Mouse (Mus musculus) myocyte (in vitro differentiated cells): Measurements from ENCODE around the gene Itih3. TPM values are rescaled to one million over a fixed set of nuclear protein-coding genes. Genes with fewer than 3 reads are reported as not detected.
A peak's percentile ranks its signal among the peaks of the same experiment; 100 is the strongest.

Experiments
- H3K27me3 ChIP-seq: one replicate; pipeline ENCODE4 v1.6.1; 2011; ENCODE audit not compliant: control insufficient read depth, insufficient read depth, insufficient read length
- H3K36me3 ChIP-seq: one replicate; pipeline ENCODE4 v1.6.1; 2011; ENCODE audit not compliant: control insufficient read depth, insufficient read depth
- H3K4me2 ChIP-seq: one replicate; pipeline ENCODE4 v1.6.1; 2011; ENCODE audit warnings: low read depth, control low read depth
- H3K4me3 ChIP-seq: one replicate; pipeline ENCODE4 v1.5.1; 2011; ENCODE audit warnings: mild to moderate bottlenecking, control low read depth, moderate library complexity
- H3K79me2 ChIP-seq: one replicate; pipeline ENCODE4 v1.6.1; 2011; ENCODE audit not compliant: control insufficient read depth, insufficient read depth
- H3ac ChIP-seq: one replicate; pipeline ENCODE4 v1.6.1; 2011; ENCODE audit not compliant: control insufficient read depth, insufficient read length
- CEBPB ChIP-seq: IDR thresholded peaks from 2 replicates; pipeline ENCODE4 v1.6.1; 2011; ENCODE audit warnings: mild to moderate bottlenecking, moderate library complexity; ENCODE audit not compliant: poor library complexity, insufficient read depth, severe bottlenecking
- E2F4 ChIP-seq: IDR thresholded peaks from one replicate; pipeline ENCODE4 v1.6.1; 2011; ENCODE audit warnings: mild to moderate bottlenecking, control low read depth, moderate library complexity; ENCODE audit not compliant: insufficient read depth
- MAX ChIP-seq: IDR thresholded peaks from one replicate; pipeline ENCODE4 v1.6.1; 2011; ENCODE audit warnings: low read depth, mild to moderate bottlenecking, control low read depth
- MYOD1 ChIP-seq, 3 experiments: IDR thresholded peaks; one replicate each; pipeline ENCODE4 v1.6.1; 2011; ENCODE audit warnings: control low read depth in 2 of 3, low read depth in 2 of 3, mild to moderate bottlenecking in 2 of 3, moderate library complexity in 1 of 3; ENCODE audit not compliant: insufficient read length in 2 of 3, control insufficient read depth in 1 of 3
- MYOG ChIP-seq, 3 experiments: IDR thresholded peaks; one replicate each; pipeline ENCODE4 v1.6.1; 2011; ENCODE audit warnings: control low read depth in 2 of 3, low read depth in 2 of 3, mild to moderate bottlenecking in 2 of 3; ENCODE audit not compliant: insufficient read length in 2 of 3, control insufficient read depth in 1 of 3, insufficient read depth in 1 of 3
- POLR2A ChIP-seq: IDR thresholded peaks from one replicate; pipeline ENCODE4 v1.6.1; 2011; ENCODE audit warnings: low read depth, mild to moderate bottlenecking, control low read depth, moderate library complexity; ENCODE audit not compliant: insufficient read length
- POLR2AphosphoS2 ChIP-seq: IDR thresholded peaks from one replicate; pipeline ENCODE4 v1.6.1; 2011; ENCODE audit warnings: low read depth, control low read depth; ENCODE audit not compliant: insufficient read length
- REST ChIP-seq: IDR thresholded peaks from one replicate; pipeline ENCODE4 v1.6.1; 2011; ENCODE audit warnings: mild to moderate bottlenecking, control low read depth, moderate library complexity; ENCODE audit not compliant: insufficient read depth, insufficient read length
- SRF ChIP-seq: IDR thresholded peaks from one replicate; pipeline ENCODE4 v1.6.1; 2011; ENCODE audit warnings: low read depth; ENCODE audit not compliant: control insufficient read depth, insufficient read length
- TCF12 ChIP-seq: IDR thresholded peaks from one replicate; pipeline ENCODE4 v1.6.1; 2011; ENCODE audit warnings: mild to moderate bottlenecking, control low read depth; ENCODE audit not compliant: poor library complexity, insufficient read depth, severe bottlenecking
- TCF3 ChIP-seq: IDR thresholded peaks from one replicate; pipeline ENCODE4 v1.6.1; 2011; ENCODE audit warnings: low read depth, control low read depth; ENCODE audit not compliant: insufficient read length
- USF1 ChIP-seq: IDR thresholded peaks from one replicate; pipeline ENCODE4 v1.6.1; 2011; ENCODE audit warnings: low read depth, mild to moderate bottlenecking, control low read depth, moderate library complexity
- polyA plus RNA-seq: library from polyadenylated mRNA; unstranded; fragments of >200 nt; fragmentation: generic; extraction: Trizol; gene quantifications from one replicate; pipeline ENCODE4 v1.2.1, GENCODE M21; 2012; ENCODE audit warnings: missing spikeins

The Itih3 gene
- polyA plus RNA-seq, 1 experiment: 0.04 TPM

DNA sequence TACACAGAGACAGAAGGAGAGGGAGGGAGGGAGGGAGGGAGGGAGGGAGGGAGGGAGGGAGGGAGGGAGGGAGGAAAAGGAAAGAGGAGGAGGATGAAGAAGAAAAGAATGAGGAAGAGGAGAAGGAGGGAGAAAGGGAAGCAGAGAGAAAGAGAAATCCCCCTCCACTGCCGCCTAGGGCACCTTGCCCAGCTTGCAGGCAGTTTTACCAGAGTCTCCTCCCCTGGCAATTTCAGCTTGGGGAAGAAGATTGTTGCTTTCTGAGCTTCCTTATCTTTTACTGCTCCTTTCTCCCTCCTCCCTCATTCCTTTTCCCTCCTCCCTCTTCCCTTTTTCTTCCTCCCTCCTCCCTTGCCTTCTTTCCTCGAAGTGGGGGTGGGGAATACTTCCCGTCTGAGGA lies 20.5 kb downstream of the Itih3 start:
- Histone ChIP-seq H3K4me2 (no peak overlapping the region), H3K27me3 (no peaks in the 10 kb centered on the region), H3K4me3 (no peak overlapping the region), H3ac (no peak overlapping the region), H3K79me2 (no peaks in the 10 kb centered on the region), H3K36me3 (no peaks in the 10 kb centered on the region)
- TF ChIP-seq USF1 (no peak), REST (no peak), CEBPB (no peak), POLR2AphosphoS2 (no peak), MYOG (IDR thresholded peaks at IDR 0.05; ENCODE audit: control insufficient read depth in 1 of 3, insufficient read depth in 1 of 3, insufficient read length in 2 of 3, low read depth in 2 of 3) (no peak), MYOD1 (IDR thresholded peaks at IDR 0.05; ENCODE audit: control insufficient read depth in 1 of 3, insufficient read length in 2 of 3, low read depth in 2 of 3) (no peak)

DNA sequence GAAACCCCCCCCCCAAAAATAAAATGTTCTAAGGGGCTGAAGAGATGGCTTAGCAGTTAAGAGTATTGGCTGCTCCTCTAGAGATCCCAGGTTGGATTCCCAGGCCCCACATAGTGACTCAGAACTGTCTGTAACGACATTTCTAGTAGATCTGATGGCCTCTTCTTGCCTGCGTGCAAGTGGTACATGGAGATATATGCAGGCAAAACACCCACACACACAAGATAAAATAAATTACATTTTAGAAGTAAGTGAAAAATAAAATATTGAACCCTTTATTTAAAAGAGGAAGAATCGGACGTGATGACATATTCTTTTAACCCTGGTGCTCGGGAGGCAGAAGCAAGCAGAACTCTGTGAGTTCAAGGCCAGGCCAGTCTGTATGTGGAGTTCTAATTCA lies 20.9 kb downstream of the Itih3 start:
- no peak for TF ChIP-seq USF1
- Histone ChIP-seq H3K4me3 (no peak overlapping the region), H3K36me3 (no peaks in the 10 kb centered on the region)

DNA sequence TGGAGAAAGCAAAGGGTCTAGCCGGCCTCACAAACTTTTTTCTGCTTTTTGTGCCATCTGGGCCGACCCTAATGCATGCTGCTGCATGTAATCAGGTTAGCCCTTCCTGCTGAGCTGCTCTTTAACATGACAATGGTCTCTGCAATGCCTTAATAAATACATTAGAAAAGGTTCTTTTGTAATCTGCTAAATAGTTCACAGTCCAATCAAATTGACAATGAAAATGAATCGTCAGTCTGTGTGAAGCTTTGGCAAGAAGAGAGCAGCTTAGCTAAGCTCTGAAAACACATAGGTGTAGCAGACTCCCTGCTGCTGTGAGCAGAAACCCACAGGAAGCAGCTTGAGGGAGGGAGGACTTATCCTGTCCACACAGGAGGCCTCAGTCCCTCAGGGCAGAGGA lies 23.6 kb downstream of the Itih3 start:
- H3K4me2 ChIP-seq: no peak overlapping the region
- H3K36me3 ChIP-seq: no peaks in the 10 kb centered on the region
- H3ac ChIP-seq: no peak overlapping the region
- H3K79me2 ChIP-seq: no peaks in the 10 kb centered on the region
- no peak overlapping the region for H3K4me3 ChIP-seq
- TF ChIP-seq POLR2AphosphoS2: no peak
- no peak for TF ChIP-seq POLR2A
- no peak for TF ChIP-seq MYOD1 (IDR thresholded peaks at IDR 0.05; ENCODE audit: control insufficient read depth in 1 of 3, insufficient read length in 2 of 3, low read depth in 2 of 3)
- TF ChIP-seq TCF3: no peak
- TF ChIP-seq MYOG (IDR thresholded peaks at IDR 0.05; ENCODE audit: control insufficient read depth in 1 of 3, insufficient read depth in 1 of 3, insufficient read length in 2 of 3, low read depth in 2 of 3): no peak
- TF ChIP-seq CEBPB: no peak
- TF ChIP-seq MAX: no peak
- TF ChIP-seq E2F4: no peak
- no peak for TF ChIP-seq TCF12
- no peak for TF ChIP-seq USF1
- no peak for TF ChIP-seq REST
- TF ChIP-seq SRF: no peak
- no peaks in the 10 kb centered on the region for H3K27me3 ChIP-seq

More for the DNA sequence above, 20.9 kb downstream of the Itih3 start:
- Histone ChIP-seq H3K79me2 (no peaks in the 10 kb centered on the region), H3K27me3 (no peaks in the 10 kb centered on the region), H3K4me2 (no peak overlapping the region), H3ac (no peak overlapping the region)

DNA sequence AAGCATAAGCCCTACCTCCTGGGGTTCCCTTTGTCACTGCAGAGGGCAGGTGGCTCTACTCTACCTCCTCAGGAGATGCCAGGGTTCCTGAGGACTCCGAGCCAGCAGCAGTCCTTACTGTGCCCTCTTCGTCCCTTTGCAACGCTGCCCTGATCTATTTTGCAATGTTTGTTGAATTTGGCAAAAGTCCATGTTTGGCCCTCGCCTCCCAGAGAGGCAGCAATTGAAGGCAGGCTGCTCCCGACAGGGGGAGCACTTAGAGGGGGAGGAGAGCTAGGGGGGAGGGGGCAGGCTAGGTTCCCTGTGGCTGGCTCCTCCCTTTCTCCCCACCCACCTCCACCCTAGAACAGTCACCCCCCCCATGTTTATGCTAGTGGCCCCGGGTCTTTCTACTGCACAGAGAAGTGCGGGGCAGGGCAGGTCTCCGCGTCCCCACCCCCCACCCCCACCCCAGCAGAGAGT lies 35.3 kb downstream of the Itih3 start:
- Histone ChIP-seq H3ac (no peak overlapping the region), H3K4me3 (no peak overlapping the region), H3K4me2 (no peak overlapping the region), H3K27me3 (no peaks in the 10 kb centered on the region), H3K79me2 (no peaks in the 10 kb centered on the region), H3K36me3 (no peaks in the 10 kb centered on the region)
- TF ChIP-seq TCF3 (no peak), CEBPB (0 out of 2 replicates have a peak, but pooled peaks have one; percentile 57)

DNA sequence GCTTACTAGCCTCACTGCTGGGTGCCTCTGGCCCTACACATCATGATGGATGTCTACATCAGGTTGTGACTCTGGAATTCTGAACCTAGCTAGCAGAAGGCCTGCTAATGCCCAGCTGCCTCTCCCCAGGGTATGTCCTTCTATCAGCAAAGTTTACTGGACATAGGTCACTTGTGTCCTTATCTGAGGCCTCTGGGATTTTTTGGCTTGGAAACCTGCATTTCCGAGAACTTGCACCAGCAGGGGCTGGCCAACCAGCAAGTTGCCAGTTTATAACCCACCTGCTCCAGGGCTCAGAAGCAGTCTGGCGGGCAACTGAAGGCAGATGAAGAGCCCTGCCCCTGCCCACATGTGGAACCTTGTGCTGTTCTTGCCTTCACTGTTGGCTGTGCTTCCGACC lies 37.4 kb downstream of the Itih3 start, which contains the start of gene Itih4:
Gene Itih4, plus strand, starts transcription at position 273 of the 400 bp plus-strand sequence.
- H3ac ChIP-seq: no peak within 1 kb of the TSS

More for the DNA sequence above, 37.4 kb downstream of the Itih3 start, which contains the start of gene Itih4:
- no peaks in the 10 kb centered on the region for H3K27me3 ChIP-seq
- TF ChIP-seq TCF12 (no peak), USF1 (no peak), CEBPB (no peak), MYOD1 (IDR thresholded peaks at IDR 0.05; ENCODE audit: control insufficient read depth in 1 of 3, insufficient read length in 2 of 3, low read depth in 2 of 3) (no peak), MAX (no peak), REST (no peak), POLR2A (no peak), SRF (no peak)
- H3K36me3 ChIP-seq: no peaks in the 10 kb centered on the region
- no peaks in the 10 kb centered on the region for H3K79me2 ChIP-seq
- H3K4me2 ChIP-seq: no peak within 1 kb of the TSS
- H3K4me3 ChIP-seq: no peak within 1 kb of the TSS
